Mouse (Mus musculus) lung, adult 2 months (tissue): ENCODE data around the gene A3galt2.

Source experiments
- CTCF ChIP-seq: fragments of 200-500 bp; IDR thresholded peaks from 2 replicates; pipeline ENCODE4 v1.5.1; 2011; ENCODE audit warnings: mild to moderate bottlenecking, low read length, control low read depth; ENCODE audit not compliant: insufficient read depth
- POLR2A ChIP-seq: fragments of 200-500 bp; IDR thresholded peaks from 2 replicates; pipeline ENCODE4 v1.6.1; 2011; ENCODE audit warnings: low read depth, mild to moderate bottlenecking, control low read depth, low read length, borderline replicate concordance; ENCODE audit errors: extremely low read depth

- no peak for TF ChIP-seq POLR2A
- no peak for TF ChIP-seq CTCF
Observed at GRCm38 (mm10) chr4:128773820-128774219, 18.7 kb downstream of the A3galt2 start.
